Comparison of ENCODE assay signal across 8 mouse cellular contexts in genomic region chr6:83774781-83775563, GRCm38 (mm10). TPM values are rescaled to one million over a fixed set of nuclear protein-coding genes. Genes with fewer than 3 reads are reported as not detected.
DNase-seq lines count a peak whose midpoint lies in the region; ATAC-seq and TF ChIP-seq lines count a peak whose summit lies in the region.

No protein-coding gene starts in this region.

- H3K27me3 ChIP-seq in heart, embryonic 10.5 days (ENCODE audit: insufficient read depth, poor library complexity, severe bottlenecking), result no peaks in the 10 kb centered on the region
- H3K27me3 ChIP-seq in limb, embryonic 12.5 days, result no peaks in the 10 kb centered on the region
- H3K27me3 ChIP-seq in midbrain, postnatal 0 days (ENCODE audit: insufficient read depth, low read length), result no peaks in the 10 kb centered on the region

- peak; percentile 32; the same call in 1 of the 2 replicates for ATAC-seq in limb, embryonic 12.5 days (ENCODE audit: insufficient number of reproducible peaks, insufficient read depth, low FRiP score, low TSS enrichment, low read depth)
- ATAC-seq in midbrain, postnatal 0 days (ENCODE audit: low FRiP score), result no peak; the same call in 1 of the 2 replicates

- H3K4me1 ChIP-seq in lung, adult 2 months (ENCODE audit: control insufficient read depth, insufficient read depth, low read length), result peaks cover 7% of the 10 kb centered on the region
- peaks cover 11% of the 10 kb centered on the region for H3K4me1 ChIP-seq in heart, embryonic 10.5 days
- peaks cover 13% of the 10 kb centered on the region for H3K4me1 ChIP-seq in limb, embryonic 12.5 days (replicated peaks)
- H3K4me1 ChIP-seq in midbrain, postnatal 0 days (ENCODE audit: insufficient read depth, low read length), result peaks cover 11% of the 10 kb centered on the region; the same call in 1 of the 2 replicates

- DNase-seq in lung, adult 2 months, result no peak
- DNase-seq in lung, postnatal 25 days (ENCODE audit: low spot score), result no peak
- DNase-seq in c-Kit-positive CD71-negative TER-119-negative erythroid progenitor cells, embryonic 14.5 days (ENCODE audit: low read depth), result peak; percentile 13
- no peak for DNase-seq in heart, embryonic 10.5 days (ENCODE audit: low spot score)
- peak; percentile 9 for DNase-seq in midbrain, postnatal 0 days (ENCODE audit: low spot score)
- DNase-seq in right cerebral cortex, postnatal 14 days, result no peak
- DNase-seq in left cerebral cortex, postnatal 10 days (ENCODE audit: extremely low spot score in 1 of 2, low spot score in 2 of 2), result no peak

- H3K27ac ChIP-seq in heart, embryonic 10.5 days, result peak overlapping the region; percentile 95
- H3K27ac ChIP-seq in limb, embryonic 12.5 days, result peak overlapping the region; percentile 76
- peak overlapping the region; percentile 74 for H3K27ac ChIP-seq in midbrain, postnatal 0 days (ENCODE audit: low read depth, low read length)

- intact Hi-C loops in left cerebral cortex, postnatal 10 days (cut with DNase I), result loop anchor here (5.0 kb wide), 1 partner anchor 83 kb away; no protein-coding TSS in a partner anchor

- WGBS in lung, adult 2 months, result under 1% methylated on average over 14 of the region's 14 CpGs
- WGBS in heart, embryonic 10.5 days, result 1% methylated on average over 14 of the region's 14 CpGs
- under 1% methylated on average over 14 of the region's 14 CpGs for WGBS in limb, embryonic 12.5 days
- WGBS in midbrain, postnatal 0 days, result 3% methylated on average over 14 of the region's 14 CpGs

- H3K36me3 ChIP-seq in heart, embryonic 10.5 days, result peaks cover 35% of the 10 kb centered on the region
- H3K36me3 ChIP-seq in limb, embryonic 12.5 days, result peaks cover 34% of the 10 kb centered on the region
- peaks cover 20% of the 10 kb centered on the region for H3K36me3 ChIP-seq in midbrain, postnatal 0 days (ENCODE audit: insufficient read depth, low read length)

- peak overlapping the region; percentile 98 for H3K4me3 ChIP-seq in lung, adult 2 months (replicated peaks; ENCODE audit: extremely low read depth, low read depth, low read length)
- peak overlapping the region; percentile 96 for H3K4me3 ChIP-seq in heart, embryonic 10.5 days
- peak overlapping the region; percentile 90 for H3K4me3 ChIP-seq in limb, embryonic 12.5 days (replicated peaks)
- peak overlapping the region; percentile 71 for H3K4me3 ChIP-seq in midbrain, postnatal 0 days (ENCODE audit: low read depth, low read length)

- peak overlapping the region; percentile 89 for H3K4me2 ChIP-seq in limb, embryonic 12.5 days
- peak overlapping the region; percentile 92 for H3K4me2 ChIP-seq in midbrain, postnatal 0 days (ENCODE audit: low read depth, low read length, poor library complexity, severe bottlenecking)

- no peaks in the 10 kb centered on the region for H3K9me3 ChIP-seq in heart, embryonic 10.5 days
- H3K9me3 ChIP-seq in limb, embryonic 12.5 days, result no peaks in the 10 kb centered on the region
- no peaks in the 10 kb centered on the region for H3K9me3 ChIP-seq in midbrain, postnatal 0 days (ENCODE audit: low read length)

- TF ChIP-seq CTCF in lung, adult 2 months (IDR thresholded peaks at IDR 0.05; ENCODE audit: insufficient read depth, low read length), result no peak
- no peak for TF ChIP-seq CTCF in midbrain, postnatal 0 days (IDR thresholded peaks at IDR 0.05)

- peak overlapping the region; percentile 94 for H3K9ac ChIP-seq in limb, embryonic 12.5 days (replicated peaks)
- peak overlapping the region; percentile 82 for H3K9ac ChIP-seq in midbrain, postnatal 0 days (replicated peaks; ENCODE audit: low read length, poor library complexity, severe bottlenecking)

- no peak for TF ChIP-seq POLR2A in lung, adult 2 months (IDR thresholded peaks at IDR 0.05; ENCODE audit: borderline replicate concordance, extremely low read depth, low read depth, low read length)

RNA-seq across cellular contexts. Expression of gene Tex261, which starts 0.6 kb away (rescaled TPM):
- polyA plus RNA-seq in lung, adult 2 months (2012; rRNA removed), result 88.6 and 101 TPM in 2 replicates
- 82.4 and 88.7 TPM in 2 replicates for polyA plus RNA-seq in heart, embryonic 10.5 days (2016; fragmentation: Nextera tagmentation; extraction: Ambion mirVana)
- polyA plus RNA-seq in limb, embryonic 12.5 days (2016; fragmentation: Nextera tagmentation; extraction: Ambion mirVana), result 76.9 and 79.9 TPM in 2 replicates
- 45.8 and 54.4 TPM in 2 replicates for total RNA-seq in midbrain, postnatal 0 days (2014; rRNA removed)
- polyA plus RNA-seq in midbrain, postnatal 0 days (2015; fragmentation: Nextera tagmentation; extraction: Ambion mirVana), result 66.8 and 71.4 TPM in 2 replicates
- 10 to 100 TPM; 43.1 to 50.6 TPM for total RNA-seq in left cerebral cortex, postnatal 10 days (2021)

RNA-seq across cellular contexts. Expression of gene Ankrd53, which starts 12.5 kb away (rescaled TPM):
- not detected in 2 replicates for polyA plus RNA-seq in lung, adult 2 months (2012; rRNA removed)
- polyA plus RNA-seq in heart, embryonic 10.5 days (2016; fragmentation: Nextera tagmentation; extraction: Ambion mirVana), result 0.09 and 0.10 TPM in 2 replicates
- 0.23 and 0.25 TPM in 2 replicates for polyA plus RNA-seq in limb, embryonic 12.5 days (2016; fragmentation: Nextera tagmentation; extraction: Ambion mirVana)
- total RNA-seq in midbrain, postnatal 0 days (2014; rRNA removed), result not detected in 2 replicates
- 0.10 and 0.12 TPM in 2 replicates for polyA plus RNA-seq in midbrain, postnatal 0 days (2015; fragmentation: Nextera tagmentation; extraction: Ambion mirVana)
- not detected for total RNA-seq in left cerebral cortex, postnatal 10 days (2021)

RNA-seq across cellular contexts. Expression of gene Nagk, which starts 19.8 kb away (rescaled TPM):
- 20.5 and 27.6 TPM in 2 replicates for polyA plus RNA-seq in lung, adult 2 months (2012; rRNA removed)
- 44.1 and 49.4 TPM in 2 replicates for polyA plus RNA-seq in heart, embryonic 10.5 days (2016; fragmentation: Nextera tagmentation; extraction: Ambion mirVana)
- polyA plus RNA-seq in limb, embryonic 12.5 days (2016; fragmentation: Nextera tagmentation; extraction: Ambion mirVana), result 35.3 and 36.8 TPM in 2 replicates
- 58.1 and 60.6 TPM in 2 replicates for total RNA-seq in midbrain, postnatal 0 days (2014; rRNA removed)
- polyA plus RNA-seq in midbrain, postnatal 0 days (2015; fragmentation: Nextera tagmentation; extraction: Ambion mirVana), result 94.7 and 104 TPM in 2 replicates
- total RNA-seq in left cerebral cortex, postnatal 10 days (2021), result 10 to 100 TPM; 64.0 to 66.1 TPM

RNA-seq across cellular contexts. Expression of gene Atp6v1b1, which starts 32.2 kb away (rescaled TPM):
- 6.1 and 7.7 TPM in 2 replicates for polyA plus RNA-seq in lung, adult 2 months (2012; rRNA removed)
- not detected in 2 replicates for polyA plus RNA-seq in heart, embryonic 10.5 days (2016; fragmentation: Nextera tagmentation; extraction: Ambion mirVana)
- not detected in 2 replicates for polyA plus RNA-seq in limb, embryonic 12.5 days (2016; fragmentation: Nextera tagmentation; extraction: Ambion mirVana)
- 0.77 TPM in 1 of 2 replicates, not detected in the other for total RNA-seq in midbrain, postnatal 0 days (2014; rRNA removed)
- 0.07 TPM in 1 of 2 replicates, not detected in the other for polyA plus RNA-seq in midbrain, postnatal 0 days (2015; fragmentation: Nextera tagmentation; extraction: Ambion mirVana)
- under 1 TPM; 0.18 to 0.32 TPM for total RNA-seq in left cerebral cortex, postnatal 10 days (2021)

RNA-seq across cellular contexts. Expression of gene Paip2b, which starts 56.6 kb away (rescaled TPM):
- polyA plus RNA-seq in lung, adult 2 months (2012; rRNA removed), result 10.0 and 12.3 TPM in 2 replicates
- polyA plus RNA-seq in heart, embryonic 10.5 days (2016; fragmentation: Nextera tagmentation; extraction: Ambion mirVana), result 13.9 and 20.3 TPM in 2 replicates
- 16.6 and 19.2 TPM in 2 replicates for polyA plus RNA-seq in limb, embryonic 12.5 days (2016; fragmentation: Nextera tagmentation; extraction: Ambion mirVana)
- 59.3 and 66.5 TPM in 2 replicates for total RNA-seq in midbrain, postnatal 0 days (2014; rRNA removed)
- 25.9 and 26.1 TPM in 2 replicates for polyA plus RNA-seq in midbrain, postnatal 0 days (2015; fragmentation: Nextera tagmentation; extraction: Ambion mirVana)
- total RNA-seq in left cerebral cortex, postnatal 10 days (2021), result 10 to 100 TPM; 50.5 to 55.9 TPM

Comparison
In these comparisons a context has a peak if more than half of its experiments do, and no peak if none do; other contexts are left out.
1. DNase-seq: peak in c-Kit-positive CD71-negative TER-119-negative erythroid progenitor cells, embryonic 14.5 days (single experiment) and midbrain, postnatal 0 days (single experiment); none in lung, adult 2 months (single experiment), lung, postnatal 25 days (single experiment), heart, embryonic 10.5 days (single experiment), right cerebral cortex, postnatal 14 days (single experiment) and left cerebral cortex, postnatal 10 days (0 of 2).
2. Peak in every context shown above with its lines, with median percentiles within 50 percentile points of each other: H3K4me3 ChIP-seq and H3K27ac ChIP-seq.